Mouse (Mus musculus): ENCODE measurements around the gene Usp53.

DNA sequence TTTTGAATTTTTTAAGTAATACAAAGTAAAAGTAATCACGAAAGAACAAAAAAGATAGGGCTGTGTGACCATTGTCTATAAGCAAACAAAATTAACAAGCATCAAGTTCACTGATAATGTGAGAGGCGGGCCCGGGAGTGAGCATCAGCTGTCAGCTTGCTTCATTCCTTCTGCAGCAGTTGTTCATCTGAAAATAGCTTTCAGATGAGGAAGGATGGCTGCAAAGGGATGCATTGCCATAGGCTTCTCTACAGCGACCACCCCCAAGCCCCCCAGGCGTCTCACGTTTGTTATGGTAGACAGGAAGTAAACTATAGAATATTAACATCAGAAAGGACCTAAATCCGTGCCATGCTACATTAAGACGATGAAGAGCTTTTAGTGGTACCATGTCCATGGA, 49.5 kb upstream of the Usp53 start:
- TF ChIP-seq MAX (IDR thresholded peaks at IDR 0.05; ENCODE audit: low read length) (no peak), EP300 (IDR thresholded peaks at IDR 0.05; ENCODE audit: low read length) (no peak)
